Mouse (Mus musculus) testis, postnatal 10 days (tissue): ENCODE results near the gene Vldlr.

Experiments used
- DNase-seq: peaks from one replicate; pipeline ENCODE4 v3.0.0; 2021; ENCODE audit warnings: low spot score

Vldlr gene

DNA sequence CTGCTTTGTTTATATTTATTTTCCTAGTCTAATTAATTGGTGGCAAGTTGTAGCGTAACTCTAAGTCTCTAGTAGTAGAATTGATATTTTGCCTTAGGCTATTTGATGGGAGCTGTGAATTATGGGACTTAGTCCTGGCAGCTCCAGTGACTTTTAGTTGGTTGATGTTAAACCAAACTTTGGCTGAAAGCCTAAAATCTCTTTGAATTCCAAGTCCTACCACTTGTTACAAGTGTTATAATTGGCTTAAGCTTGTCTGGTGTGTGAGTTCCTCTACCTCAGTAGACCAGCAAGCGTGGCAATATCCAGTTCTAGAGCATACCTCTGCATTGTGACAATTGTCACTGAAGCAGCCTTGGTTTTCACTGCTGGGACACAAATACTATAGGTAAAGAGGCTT is 17.1 kb downstream of the Vldlr start:
- DNase-seq, result no peak

- DNase-seq, result no peak
Measured at GRCm38 (mm10) chr19:27239913-27240312, 23.6 kb downstream of the Vldlr start.

DNA sequence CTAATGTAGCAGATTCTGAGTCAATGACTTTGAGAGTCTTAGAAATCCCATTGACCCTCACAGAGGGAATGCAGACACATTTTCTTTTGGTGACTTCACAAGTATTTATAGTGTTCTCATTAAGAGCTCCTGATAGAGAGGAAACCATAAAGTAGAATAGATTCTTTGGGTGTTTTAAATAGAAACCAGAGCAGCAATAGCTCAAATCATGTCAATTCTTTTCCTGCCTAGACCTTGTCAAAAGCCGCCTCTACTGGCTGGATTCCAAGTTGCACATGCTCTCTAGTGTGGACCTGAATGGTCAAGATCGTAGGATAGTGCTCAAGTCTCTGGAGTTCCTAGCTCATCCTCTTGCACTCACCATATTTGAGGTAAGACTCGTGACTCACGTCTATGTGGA is 27.2 kb downstream of the Vldlr start:
- no peak for DNase-seq

- DNase-seq, result no peak
Measured at GRCm38 (mm10) chr19:27254756-27255155, 38.5 kb downstream of the Vldlr start.

- DNase-seq, result no peak
Measured at GRCm38 (mm10) chr19:27255678-27256077, 39.4 kb downstream of the Vldlr start.

DNA sequence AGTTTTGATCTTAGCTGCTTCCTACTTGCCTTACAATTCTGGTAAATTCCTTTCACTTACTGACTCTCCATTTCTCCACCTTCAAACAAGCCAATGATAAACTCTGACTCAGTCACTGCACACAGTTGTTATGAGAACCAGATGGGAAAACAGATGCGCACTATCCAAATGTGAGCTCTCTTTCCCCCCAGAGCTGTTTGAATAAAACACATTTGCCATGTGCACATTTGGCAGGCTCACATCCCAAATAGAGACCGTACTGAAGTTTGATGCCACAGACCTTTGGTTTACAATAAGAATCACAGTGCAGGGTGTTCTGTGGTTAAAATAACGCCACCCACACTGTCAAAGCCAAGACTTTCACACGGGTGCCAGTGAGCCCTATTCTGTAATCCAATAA is 43.8 kb downstream of the Vldlr start:
- DNase-seq, result no peak

- DNase-seq, result no peak
Measured at GRCm38 (mm10) chr19:27260621-27261278, 44.5 kb downstream of the Vldlr start.

DNA sequence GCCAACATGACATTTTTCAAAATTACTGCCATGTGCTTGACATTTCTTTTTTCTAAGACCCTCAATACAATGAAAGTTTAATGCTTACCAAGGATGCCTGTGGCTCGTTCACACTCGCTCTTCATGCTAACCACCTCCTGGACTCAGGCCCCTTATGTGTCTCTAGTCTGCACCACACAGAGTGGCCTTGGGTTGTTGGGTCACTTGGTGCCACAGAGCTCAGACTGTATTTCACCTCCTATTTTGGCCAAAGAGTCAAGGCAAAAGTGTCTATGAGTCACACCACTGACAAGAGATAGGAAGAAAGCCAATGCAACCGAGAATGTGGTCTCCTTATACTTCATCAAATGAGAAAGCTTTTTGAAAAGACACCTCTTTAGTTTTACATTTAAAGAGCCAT is 45.9 kb downstream of the Vldlr start:
- no peak for DNase-seq

- no peak for DNase-seq
Measured at GRCm38 (mm10) chr19:27273385-27273784, 57.1 kb downstream of the Vldlr start.

DNA sequence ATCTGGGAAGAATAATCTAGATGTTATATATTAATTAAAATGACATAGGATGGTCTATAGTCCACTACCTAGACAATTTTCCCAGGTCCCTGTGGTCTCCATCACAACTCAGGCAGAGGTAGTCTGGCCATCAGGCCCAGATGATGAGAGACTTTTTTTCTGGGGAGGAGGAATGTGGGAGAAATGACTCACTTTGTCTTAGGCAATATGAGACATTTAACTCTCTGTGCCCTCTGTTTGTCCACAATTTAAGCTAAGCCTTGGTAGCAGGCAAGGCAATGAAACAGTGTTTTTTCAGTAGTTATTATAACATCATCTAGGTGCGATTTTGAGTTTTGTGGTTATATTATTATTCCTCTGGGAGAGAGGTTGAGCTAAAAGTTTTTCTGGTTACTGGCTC is 58.1 kb downstream of the Vldlr start:
- DNase-seq, result no peak

- no peak for DNase-seq
Measured at GRCm38 (mm10) chr19:27279174-27279573, 62.9 kb downstream of the Vldlr start.
